Mouse (Mus musculus): Measurements from ENCODE around the gene Elobl. TPM values are rescaled to one million over a fixed set of nuclear protein-coding genes. Genes with fewer than 3 reads are reported as not detected.
"Not testable (repeated sequence)": the region's sequence is repeated elsewhere in the genome, so short reads cannot be mapped to it uniquely, and the experiment has no call there.

The Elobl gene
- polyA plus RNA-seq, 1 experiment from 2014 or later: not detected

- peak overlapping the region; percentile 50 for H3K4me2 ChIP-seq
- H3K27ac ChIP-seq (replicated peaks): no peak overlapping the region; the same call in 1 of the 2 replicates
- 30% methylated on average over 33 of the region's 33 CpGs for WGBS
- peak overlapping the region; percentile 37 for H3K4me3 ChIP-seq
- H3K36me3 ChIP-seq: no peaks in the 10 kb centered on the region
- H3K27me3 ChIP-seq: peaks cover 15% of the 10 kb centered on the region
- H3K4me1 ChIP-seq (replicated peaks): peaks cover 3% of the 10 kb centered on the region; the same call in 1 of the 2 replicates
- ATAC-seq (ENCODE audit: low FRiP score, low read depth): no peak
- H3K9ac ChIP-seq: peak overlapping the region; percentile 19; the same call in 1 of the 2 replicates
- H3K9me3 ChIP-seq: no peaks in the 10 kb centered on the region
Measured at GRCm38 (mm10) chr11:88999723-89000526, 33.2 kb upstream of the Elobl start.

- H3K36me3 ChIP-seq: no peaks in the 10 kb centered on the region
- H3K4me1 ChIP-seq (replicated peaks): peaks cover 3% of the 10 kb centered on the region; the same call in 1 of the 2 replicates
- 3% methylated on average over 48 of the region's 48 CpGs for WGBS
- no peaks in the 10 kb centered on the region for H3K9me3 ChIP-seq
- H3K4me3 ChIP-seq: peak within 1 kb of the TSS; percentile 37
- H3K27me3 ChIP-seq: peaks cover 15% of the 10 kb centered on the region
- H3K27ac ChIP-seq (replicated peaks): no peak within 1 kb of the TSS; the same call in 1 of the 2 replicates
- ATAC-seq (ENCODE audit: low FRiP score, low read depth): no peak
- H3K4me2 ChIP-seq: peak within 1 kb of the TSS; percentile 50
- peak within 1 kb of the TSS; percentile 19; the same call in 1 of the 2 replicates for H3K9ac ChIP-seq
Measured at GRCm38 (mm10) chr11:88998974-88999722, 32.4 kb upstream of the Elobl start, which contains the start of gene Trim25. Gene Trim25, plus strand, starts transcription at chr11:88999376.

GRCm38 (mm10) chr11:88998406-88998805, 31.7 kb upstream of the Elobl start:
- no peaks in the 10 kb centered on the region for H3K36me3 ChIP-seq
- no peak overlapping the region for H3K4me3 ChIP-seq
- no peak overlapping the region for H3K4me2 ChIP-seq
- no peak overlapping the region; the same call in 1 of the 2 replicates for H3K27ac ChIP-seq (replicated peaks)
- peaks cover 3% of the 10 kb centered on the region; the same call in 1 of the 2 replicates for H3K4me1 ChIP-seq (replicated peaks)
- 21% methylated on average over 3 of the region's 3 CpGs for WGBS
- H3K9me3 ChIP-seq: no peaks in the 10 kb centered on the region
- peaks cover 15% of the 10 kb centered on the region for H3K27me3 ChIP-seq
- no peak overlapping the region for H3K9ac ChIP-seq
- ATAC-seq (ENCODE audit: low FRiP score, low read depth): no peak

GRCm38 (mm10) chr11:88997343-88997742, 30.6 kb upstream of the Elobl start:
- not testable (repeated sequence) for ATAC-seq (ENCODE audit: low FRiP score, low read depth); H3K9me3 ChIP-seq; H3K27ac ChIP-seq (replicated peaks); H3K4me1 ChIP-seq (replicated peaks); H3K4me2 ChIP-seq; H3K36me3 ChIP-seq; H3K4me3 ChIP-seq; H3K9ac ChIP-seq
- peaks cover 15% of the 10 kb centered on the region for H3K27me3 ChIP-seq
- WGBS: 86% methylated on average over 5 of the region's 5 CpGs

- no peak overlapping the region for H3K4me2 ChIP-seq
- H3K4me1 ChIP-seq (replicated peaks): peaks cover 3% of the 10 kb centered on the region; the same call in 1 of the 2 replicates
- no peak overlapping the region for H3K9ac ChIP-seq
- WGBS: 62% methylated on average over 7 of the region's 7 CpGs
- ATAC-seq (ENCODE audit: low FRiP score, low read depth): no peak
- no peak overlapping the region for H3K4me3 ChIP-seq
- no peak overlapping the region for H3K27ac ChIP-seq (replicated peaks)
- no peaks in the 10 kb centered on the region for H3K9me3 ChIP-seq
- peaks cover 15% of the 10 kb centered on the region for H3K27me3 ChIP-seq
- H3K36me3 ChIP-seq: 0 out of 2 replicates have a peak, but pooled peaks cover 5% of the 10 kb centered on the region
Measured at GRCm38 (mm10) chr11:88996427-88996826, 29.7 kb upstream of the Elobl start.

- Histone ChIP-seq H3K4me3 (no peak overlapping the region), H3K27ac (replicated peaks) (no peak overlapping the region), H3K36me3 (peaks cover 12% of the 10 kb centered on the region), H3K9ac (no peak overlapping the region), H3K4me1 (replicated peaks) (peaks cover 3% of the 10 kb centered on the region; the same call in 1 of the 2 replicates), H3K27me3 (peaks cover 15% of the 10 kb centered on the region), H3K9me3 (no peaks in the 10 kb centered on the region), H3K4me2 (no peak overlapping the region)
- no peak for ATAC-seq (ENCODE audit: low FRiP score, low read depth)
- WGBS: 96% methylated on average over 2 of the region's 2 CpGs
Measured at GRCm38 (mm10) chr11:88995616-88996015, 28.9 kb upstream of the Elobl start.

- Histone ChIP-seq H3K4me1 (replicated peaks) (peaks cover 3% of the 10 kb centered on the region; the same call in 1 of the 2 replicates), H3K27ac (replicated peaks) (no peak overlapping the region), H3K27me3 (peaks cover 8% of the 10 kb centered on the region), H3K36me3 (peaks cover 14% of the 10 kb centered on the region), H3K9me3 (no peaks in the 10 kb centered on the region), H3K4me2 (no peak overlapping the region), H3K4me3 (no peak overlapping the region), H3K9ac (no peak overlapping the region)
- ATAC-seq (ENCODE audit: low FRiP score, low read depth): no peak
- WGBS: 90% methylated on average over 7 of the region's 7 CpGs
Measured at GRCm38 (mm10) chr11:88994492-88994891, 27.8 kb upstream of the Elobl start.

- no peaks in the 10 kb centered on the region for H3K27me3 ChIP-seq
- H3K36me3 ChIP-seq: peaks cover 17% of the 10 kb centered on the region
- no peak overlapping the region for H3K9ac ChIP-seq
- H3K4me3 ChIP-seq: no peak overlapping the region
- H3K9me3 ChIP-seq: no peaks in the 10 kb centered on the region
- WGBS: 16% methylated on average over 5 of the region's 5 CpGs
- H3K27ac ChIP-seq (replicated peaks): no peak overlapping the region
- H3K4me2 ChIP-seq: no peak overlapping the region
- peak; percentile 34; the same call in 1 of the 2 replicates for ATAC-seq (ENCODE audit: low FRiP score, low read depth)
- no peaks in the 10 kb centered on the region for H3K4me1 ChIP-seq (replicated peaks)
Measured at GRCm38 (mm10) chr11:88993625-88994024, 26.9 kb upstream of the Elobl start.

- no peak overlapping the region for H3K4me2 ChIP-seq
- H3K9me3 ChIP-seq: no peaks in the 10 kb centered on the region
- 47% methylated on average over 7 of the region's 7 CpGs for WGBS
- H3K9ac ChIP-seq: no peak overlapping the region
- H3K27ac ChIP-seq (replicated peaks): no peak overlapping the region
- no peak for ATAC-seq (ENCODE audit: low FRiP score, low read depth)
- no peaks in the 10 kb centered on the region for H3K4me1 ChIP-seq (replicated peaks)
- H3K36me3 ChIP-seq: peaks cover 21% of the 10 kb centered on the region
- H3K4me3 ChIP-seq: no peak overlapping the region
- H3K27me3 ChIP-seq: no peaks in the 10 kb centered on the region
Measured at GRCm38 (mm10) chr11:88993186-88993585, 26.5 kb upstream of the Elobl start.

- Histone ChIP-seq H3K27me3 (no peaks in the 10 kb centered on the region), H3K4me3 (no peak overlapping the region), H3K36me3 (peaks cover 47% of the 10 kb centered on the region), H3K27ac (replicated peaks) (no peak overlapping the region), H3K4me2 (no peak overlapping the region), H3K4me1 (replicated peaks) (no peaks in the 10 kb centered on the region), H3K9me3 (no peaks in the 10 kb centered on the region), H3K9ac (no peak overlapping the region)
- ATAC-seq (ENCODE audit: low FRiP score, low read depth): no peak
- whole genome bisulfite sequencing: 73% methylated on average over 5 of the region's 5 CpGs
Measured at GRCm38 (mm10) chr11:88989530-88989929, 22.8 kb upstream of the Elobl start.

- Histone ChIP-seq H3K27me3 (no peaks in the 10 kb centered on the region), H3K4me1 (replicated peaks) (no peaks in the 10 kb centered on the region), H3K9ac (no peak overlapping the region), H3K4me3 (no peak overlapping the region), H3K27ac (replicated peaks) (no peak overlapping the region), H3K36me3 (peaks cover 47% of the 10 kb centered on the region), H3K4me2 (no peak overlapping the region), H3K9me3 (no peaks in the 10 kb centered on the region)
- WGBS: 73% methylated on average over 5 of the region's 5 CpGs
- no peak for ATAC-seq (ENCODE audit: low FRiP score, low read depth)
Measured at GRCm38 (mm10) chr11:88988956-88989355, 22.2 kb upstream of the Elobl start.

- Histone ChIP-seq H3K4me1 (replicated peaks) (no peaks in the 10 kb centered on the region), H3K9me3 (no peaks in the 10 kb centered on the region), H3K36me3 (peaks cover 61% of the 10 kb centered on the region), H3K27ac (replicated peaks) (no peak overlapping the region), H3K4me3 (no peak overlapping the region), H3K4me2 (no peak overlapping the region), H3K27me3 (no peaks in the 10 kb centered on the region), H3K9ac (no peak overlapping the region)
- ATAC-seq (ENCODE audit: low FRiP score, low read depth): no peak
- WGBS: 86% methylated on average over 10 of the region's 10 CpGs
Measured at GRCm38 (mm10) chr11:88986616-88987015, 19.9 kb upstream of the Elobl start.
